In genomic region chr5:20074867-20075266, GRCm38 (mm10) we compare ENCODE assay signal across 23 mouse cellular contexts.
"Had no signal": no experiment of that assay in that cellular context is flagged by ENCODE, and none has a peak within 500 bp of the region (broad histone marks: within the 10 kb centered on the region; RNA-seq: fewer than 3 reads in every experiment).

No protein-coding gene starts in this region.

- H3K4me1 ChIP-seq: heart, embryonic 10.5 days; heart, embryonic 12.5 days; hindbrain, embryonic 10.5 days; hindbrain, embryonic 12.5 days; hindbrain, embryonic 15.5 days; intestine, embryonic 15.5 days; liver, embryonic 13.5 days had no signal

- H3K36me3 ChIP-seq: heart, embryonic 10.5 days; heart, embryonic 12.5 days; hindbrain, embryonic 10.5 days; hindbrain, embryonic 12.5 days; hindbrain, embryonic 15.5 days; intestine, embryonic 15.5 days; liver, embryonic 13.5 days had no signal

- H3K27me3 ChIP-seq: heart, embryonic 12.5 days; hindbrain, embryonic 12.5 days; hindbrain, embryonic 15.5 days; intestine, embryonic 15.5 days; liver, embryonic 13.5 days had no signal

- ATAC-seq: inflammation-experienced regulatory T-cells, adult 6 months; intestine, embryonic 15.5 days; intestine, postnatal 0 days had no signal

- H3K4me3 ChIP-seq: gastrocnemius, adult 2 months; heart, embryonic 10.5 days; heart, embryonic 12.5 days; hindbrain, embryonic 10.5 days; hindbrain, embryonic 12.5 days; hindbrain, embryonic 15.5 days; intestine, embryonic 15.5 days; left cerebral cortex, adult 2 months; liver, embryonic 13.5 days had no signal

- H3K4me2 ChIP-seq: heart, embryonic 12.5 days; hindbrain, embryonic 12.5 days; hindbrain, embryonic 15.5 days; intestine, embryonic 15.5 days; liver, embryonic 11.5 days; liver, embryonic 13.5 days had no signal

- H3K27ac ChIP-seq: gastrocnemius, adult 2 months; heart, embryonic 10.5 days; hindbrain, embryonic 10.5 days; hindbrain, embryonic 12.5 days; hindbrain, embryonic 15.5 days; intestine, embryonic 15.5 days; left cerebral cortex, adult 2 months; liver, embryonic 13.5 days had no signal

- DNase-seq: gastrocnemius, adult 2 months; gastrocnemius, postnatal 10 days; gastrocnemius, postnatal 25 days; heart, adult 18-20 months; heart, postnatal 10 days; heart, postnatal 4 days; kidney, adult 18-20 months; kidney, adult 8-10 months; kidney, postnatal 10 days; kidney, postnatal 25 days; kidney, postnatal 4 days; liver; liver, embryonic 13.5 days had no signal

- H3K9me3 ChIP-seq: heart, embryonic 10.5 days; heart, embryonic 12.5 days; hindbrain, embryonic 10.5 days; hindbrain, embryonic 12.5 days; hindbrain, embryonic 15.5 days; intestine, embryonic 15.5 days; liver, embryonic 13.5 days had no signal

- H3K9ac ChIP-seq: heart, embryonic 12.5 days; hindbrain, embryonic 12.5 days; hindbrain, embryonic 15.5 days; intestine, embryonic 15.5 days; liver, embryonic 13.5 days had no signal
